Mouse (Mus musculus): ENCODE data around the gene St13. TPM values are rescaled to one million over a fixed set of nuclear protein-coding genes. Genes with fewer than 3 reads are reported as not detected.
A peak's percentile ranks its signal among the peaks of the same experiment; 100 is the strongest.

St13 gene
- polyA plus RNA-seq, 1 experiment from 2014 or later: 199 TPM

- 88% methylated on average over 3 of the region's 3 CpGs for WGBS
- H3K27ac ChIP-seq: no peak overlapping the region
- peaks cover 10% of the 10 kb centered on the region for H3K4me1 ChIP-seq
- H3K4me2 ChIP-seq: no peak overlapping the region
- H3K36me3 ChIP-seq (ENCODE audit: poor library complexity, severe bottlenecking): 0 out of 2 replicates have a peak, but pooled peaks cover 4% of the 10 kb centered on the region
- no peak overlapping the region for H3K4me3 ChIP-seq
- H3K27me3 ChIP-seq: no peaks in the 10 kb centered on the region
- H3K9me3 ChIP-seq (replicated peaks): no peaks in the 10 kb centered on the region
- no peak overlapping the region for H3K9ac ChIP-seq
- ATAC-seq: no peak
Measured at GRCm38 (mm10) chr15:81405008-81405407, 5.1 kb upstream of the St13 start.

GRCm38 (mm10) chr15:81399297-81399637 is 610 bp downstream of the St13 start:
- no peaks in the 10 kb centered on the region for H3K27me3 ChIP-seq
- no peak for ATAC-seq
- peaks cover 34% of the 10 kb centered on the region for H3K4me1 ChIP-seq
- no peaks in the 10 kb centered on the region for H3K9me3 ChIP-seq (replicated peaks)
- peak overlapping the region; percentile 89 for H3K4me3 ChIP-seq
- peak overlapping the region; percentile 93 for H3K9ac ChIP-seq
- H3K27ac ChIP-seq: peak overlapping the region; percentile 94
- H3K4me2 ChIP-seq: peak overlapping the region; percentile 73
- WGBS: under 1% methylated on average over 21 of the region's 21 CpGs
- H3K36me3 ChIP-seq (ENCODE audit: poor library complexity, severe bottlenecking): no peaks in the 10 kb centered on the region

GRCm38 (mm10) chr15:81398189-81398588 is 1.7 kb downstream of the St13 start:
- Histone ChIP-seq H3K27ac (no peak overlapping the region), H3K36me3 (ENCODE audit: poor library complexity, severe bottlenecking) (no peaks in the 10 kb centered on the region), H3K4me1 (peaks cover 34% of the 10 kb centered on the region), H3K4me3 (peak overlapping the region; percentile 89), H3K9ac (peak overlapping the region; percentile 93), H3K4me2 (peak overlapping the region; percentile 73), H3K9me3 (replicated peaks) (no peaks in the 10 kb centered on the region), H3K27me3 (no peaks in the 10 kb centered on the region)
- no peak for ATAC-seq

- no peak overlapping the region for H3K9ac ChIP-seq
- ATAC-seq: no peak
- H3K9me3 ChIP-seq (replicated peaks): no peaks in the 10 kb centered on the region
- no peak overlapping the region for H3K4me3 ChIP-seq
- peaks cover 24% of the 10 kb centered on the region for H3K36me3 ChIP-seq (ENCODE audit: poor library complexity, severe bottlenecking)
- 91% methylated on average over 8 of the region's 8 CpGs for WGBS
- peaks cover 24% of the 10 kb centered on the region for H3K4me1 ChIP-seq
- H3K4me2 ChIP-seq: no peak overlapping the region
- H3K27me3 ChIP-seq: no peaks in the 10 kb centered on the region
- no peak overlapping the region for H3K27ac ChIP-seq
Measured at GRCm38 (mm10) chr15:81394211-81394915, 5.5 kb downstream of the St13 start.

- H3K4me2 ChIP-seq: no peak overlapping the region
- H3K4me1 ChIP-seq: peaks cover 14% of the 10 kb centered on the region
- H3K36me3 ChIP-seq (ENCODE audit: poor library complexity, severe bottlenecking): peaks cover 37% of the 10 kb centered on the region
- ATAC-seq: no peak
- no peaks in the 10 kb centered on the region for H3K9me3 ChIP-seq (replicated peaks)
- H3K9ac ChIP-seq: no peak overlapping the region
- H3K4me3 ChIP-seq: no peak overlapping the region
- H3K27ac ChIP-seq: no peak overlapping the region
- H3K27me3 ChIP-seq: no peaks in the 10 kb centered on the region
Measured at GRCm38 (mm10) chr15:81392997-81393396, 6.9 kb downstream of the St13 start.

GRCm38 (mm10) chr15:81386327-81386726 is 13.6 kb downstream of the St13 start:
- Histone ChIP-seq H3K36me3 (ENCODE audit: poor library complexity, severe bottlenecking) (peaks cover 94% of the 10 kb centered on the region), H3K4me2 (no peak overlapping the region), H3K4me1 (no peaks in the 10 kb centered on the region), H3K4me3 (no peak overlapping the region), H3K9me3 (replicated peaks) (no peaks in the 10 kb centered on the region), H3K27ac (no peak overlapping the region), H3K9ac (no peak overlapping the region), H3K27me3 (no peaks in the 10 kb centered on the region)
- 95% methylated on average over 5 of the region's 5 CpGs for WGBS
- ATAC-seq: no peak

- WGBS: 94% methylated on average over 2 of the region's 2 CpGs
Measured at GRCm38 (mm10) chr15:81378845-81379244, 21.0 kb downstream of the St13 start.

GRCm38 (mm10) chr15:81374621-81375020 is 25.3 kb downstream of the St13 start:
- no peak overlapping the region for H3K9ac ChIP-seq
- no peak for ATAC-seq
- no peak overlapping the region for H3K27ac ChIP-seq
- H3K4me1 ChIP-seq: no peaks in the 10 kb centered on the region
- no peak overlapping the region for H3K4me2 ChIP-seq
- H3K27me3 ChIP-seq: no peaks in the 10 kb centered on the region
- WGBS: 95% methylated on average over 11 of the region's 11 CpGs
- no peak overlapping the region for H3K4me3 ChIP-seq
- H3K9me3 ChIP-seq (replicated peaks): no peaks in the 10 kb centered on the region
- H3K36me3 ChIP-seq (ENCODE audit: poor library complexity, severe bottlenecking): peaks cover 83% of the 10 kb centered on the region

More at GRCm38 (mm10) chr15:81378845-81379244, 21.0 kb downstream of the St13 start:
- peaks cover 83% of the 10 kb centered on the region for H3K36me3 ChIP-seq (ENCODE audit: poor library complexity, severe bottlenecking)
- no peaks in the 10 kb centered on the region for H3K27me3 ChIP-seq
- no peak overlapping the region for H3K4me3 ChIP-seq
- H3K9ac ChIP-seq: no peak overlapping the region
- H3K27ac ChIP-seq: no peak overlapping the region
- H3K4me1 ChIP-seq: no peaks in the 10 kb centered on the region
- no peak overlapping the region for H3K4me2 ChIP-seq
- no peak for ATAC-seq
- H3K9me3 ChIP-seq (replicated peaks): no peaks in the 10 kb centered on the region

- no peak for ATAC-seq
- H3K4me2 ChIP-seq: no peak overlapping the region
- no peaks in the 10 kb centered on the region for H3K4me1 ChIP-seq
- H3K36me3 ChIP-seq (ENCODE audit: poor library complexity, severe bottlenecking): peaks cover 91% of the 10 kb centered on the region
- no peaks in the 10 kb centered on the region for H3K9me3 ChIP-seq (replicated peaks)
- no peaks in the 10 kb centered on the region for H3K27me3 ChIP-seq
- no peak overlapping the region for H3K4me3 ChIP-seq
- 26% methylated on average over 1 of the region's 1 CpGs for WGBS
- no peak overlapping the region for H3K9ac ChIP-seq
- no peak overlapping the region for H3K27ac ChIP-seq
Measured at GRCm38 (mm10) chr15:81370356-81370755, 29.5 kb downstream of the St13 start.

- Histone ChIP-seq H3K4me3 (no peak overlapping the region), H3K27ac (no peak overlapping the region), H3K36me3 (ENCODE audit: poor library complexity, severe bottlenecking) (peaks cover 95% of the 10 kb centered on the region), H3K27me3 (no peaks in the 10 kb centered on the region), H3K9ac (no peak overlapping the region), H3K4me1 (no peaks in the 10 kb centered on the region), H3K9me3 (replicated peaks) (no peaks in the 10 kb centered on the region), H3K4me2 (no peak overlapping the region)
- ATAC-seq: no peak
- 96% methylated on average over 1 of the region's 1 CpGs for whole genome bisulfite sequencing
Measured at GRCm38 (mm10) chr15:81368601-81369000, 31.3 kb downstream of the St13 start.

- ATAC-seq: no peak
- 90% methylated on average over 4 of the region's 4 CpGs for WGBS
- Histone ChIP-seq H3K9ac (no peak overlapping the region), H3K4me3 (no peak overlapping the region), H3K27me3 (no peaks in the 10 kb centered on the region), H3K9me3 (replicated peaks) (no peaks in the 10 kb centered on the region), H3K4me1 (0 out of 2 replicates have a peak, but pooled peaks cover 5% of the 10 kb centered on the region), H3K36me3 (ENCODE audit: poor library complexity, severe bottlenecking) (peaks cover 81% of the 10 kb centered on the region), H3K4me2 (no peak overlapping the region), H3K27ac (no peak overlapping the region)
Measured at GRCm38 (mm10) chr15:81366241-81366640, 33.6 kb downstream of the St13 start.

GRCm38 (mm10) chr15:81365246-81365645 is 34.6 kb downstream of the St13 start:
- Histone ChIP-seq H3K4me3 (no peak overlapping the region), H3K9me3 (replicated peaks) (no peaks in the 10 kb centered on the region), H3K27ac (no peak overlapping the region), H3K9ac (no peak overlapping the region), H3K4me2 (no peak overlapping the region), H3K27me3 (no peaks in the 10 kb centered on the region), H3K36me3 (ENCODE audit: poor library complexity, severe bottlenecking) (peaks cover 72% of the 10 kb centered on the region), H3K4me1 (peaks cover 10% of the 10 kb centered on the region)
- no peak for ATAC-seq
- WGBS: 90% methylated on average over 8 of the region's 8 CpGs

GRCm38 (mm10) chr15:81364271-81364670 is 35.6 kb downstream of the St13 start:
- Histone ChIP-seq H3K4me1 (peaks cover 20% of the 10 kb centered on the region), H3K27ac (no peak overlapping the region), H3K4me3 (no peak overlapping the region), H3K9ac (no peak overlapping the region), H3K27me3 (no peaks in the 10 kb centered on the region), H3K36me3 (ENCODE audit: poor library complexity, severe bottlenecking) (peaks cover 63% of the 10 kb centered on the region), H3K9me3 (replicated peaks) (no peaks in the 10 kb centered on the region), H3K4me2 (no peak overlapping the region)
- 96% methylated on average over 1 of the region's 1 CpGs for WGBS
- ATAC-seq: no peak
